Mouse (Mus musculus) bone marrow macrophage, adult 2 months (primary cell): ENCODE results near the gene Shisa6.

Experiments used
- CTCF ChIP-seq: IDR thresholded peaks from 2 replicates; pipeline ENCODE4 v1.5.1; 2012; ENCODE audit warnings: low read depth, mild to moderate bottlenecking, low read length, moderate library complexity
- POLR2A ChIP-seq: IDR thresholded peaks from 2 replicates; pipeline ENCODE4 v1.6.1; 2012; ENCODE audit warnings: mild to moderate bottlenecking, low read depth, low read length, borderline replicate concordance

GRCm38 (mm10) chr11:66336313-66336712, 189.5 kb downstream of the Shisa6 start:
- TF ChIP-seq CTCF (no peak), POLR2A (no peak)
